ENCODE assay signal across 7 mouse cellular contexts in the genomic region with DNA sequence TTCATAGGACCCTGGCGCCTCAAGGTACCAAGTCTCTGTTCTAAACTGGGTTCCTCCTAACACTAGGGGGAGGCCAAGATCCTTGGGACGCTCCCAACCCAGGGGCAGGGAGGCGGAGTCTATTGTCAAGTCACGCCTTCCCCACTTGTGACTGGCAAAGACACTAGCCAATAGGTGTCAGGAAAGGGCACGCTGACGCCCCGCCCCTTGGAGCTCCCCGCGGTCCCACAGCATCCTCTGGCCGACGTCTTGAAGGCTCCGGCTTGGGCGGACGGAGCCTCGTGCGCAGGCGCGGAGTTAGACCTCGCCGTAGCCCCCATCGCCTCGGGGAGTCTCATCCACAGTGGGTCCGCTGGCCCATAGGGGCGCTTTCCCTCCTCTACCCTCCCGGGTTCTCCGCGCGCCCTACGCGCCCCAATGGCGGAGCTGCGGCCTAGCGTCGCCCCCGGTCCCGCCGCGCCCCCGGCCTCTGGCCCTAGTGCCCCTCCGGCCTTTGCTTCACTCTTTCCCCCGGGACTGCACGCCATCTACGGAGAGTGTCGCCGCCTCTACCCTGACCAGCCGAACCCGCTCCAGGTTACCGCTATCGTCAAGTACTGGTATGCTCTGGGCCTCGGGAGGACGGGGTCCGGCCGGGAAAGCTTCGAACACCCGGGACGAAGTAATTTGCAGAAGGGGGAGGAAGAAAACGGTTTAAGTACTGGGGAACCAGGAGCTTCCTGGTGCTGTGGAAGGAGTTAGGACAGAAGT. TPM values are rescaled to one million over a fixed set of nuclear protein-coding genes. Genes with fewer than 3 reads are reported as not detected.
A peak's percentile ranks its signal among the peaks of the same experiment; 100 is the strongest.
DNase-seq lines count a peak whose midpoint lies in the region; ATAC-seq lines count a peak whose summit lies in the region.

A gene (plus strand): TSS at position 211 of the 750 bp plus-strand sequence.

- ATAC-seq in embryonic facial prominence, embryonic 11.5 days (replicated peaks; ENCODE audit: insufficient number of reproducible peaks, low FRiP score, low TSS enrichment, low read depth): peak; percentile 80
- peak; percentile 88 for ATAC-seq in limb, embryonic 11.5 days (ENCODE audit: insufficient number of reproducible peaks, low FRiP score, low TSS enrichment, low read depth)
- peak; percentile 90 for ATAC-seq in midbrain, embryonic 14.5 days (ENCODE audit: low FRiP score, low TSS enrichment)

- peaks cover 2% of the 10 kb centered on the region; the same call in 1 of the 2 replicates for H3K4me1 ChIP-seq in embryonic facial prominence, embryonic 11.5 days (ENCODE audit: control insufficient read depth, insufficient read depth, low read length)
- peaks cover 21% of the 10 kb centered on the region for H3K4me1 ChIP-seq in limb, embryonic 11.5 days (ENCODE audit: control insufficient read depth, insufficient read depth, low read length)
- peaks cover 41% of the 10 kb centered on the region for H3K4me1 ChIP-seq in midbrain, embryonic 14.5 days (ENCODE audit: control insufficient read depth, insufficient read depth, low read length)

- peak within 1 kb of the TSS; percentile 84 for H3K27ac ChIP-seq in embryonic facial prominence, embryonic 11.5 days (replicated peaks; ENCODE audit: low read depth, low read length)
- H3K27ac ChIP-seq in limb, embryonic 11.5 days (replicated peaks; ENCODE audit: low read depth, low read length): peak within 1 kb of the TSS; percentile 81
- H3K27ac ChIP-seq in midbrain, embryonic 14.5 days (replicated peaks; ENCODE audit: low read depth, low read length): peak within 1 kb of the TSS; percentile 80

- peak within 1 kb of the TSS; percentile 76 for H3K4me2 ChIP-seq in embryonic facial prominence, embryonic 11.5 days (ENCODE audit: low read depth, low read length)
- peak within 1 kb of the TSS; percentile 71 for H3K4me2 ChIP-seq in limb, embryonic 11.5 days (ENCODE audit: low read depth, severe bottlenecking)
- H3K4me2 ChIP-seq in midbrain, embryonic 14.5 days (ENCODE audit: low read length): peak within 1 kb of the TSS; percentile 82

- DNase-seq in adrenal gland, postnatal 14 days: peak; percentile 99
- peak; percentile 100 for DNase-seq in embryonic facial prominence, embryonic 11.5 days (ENCODE audit: low spot score)
- DNase-seq in heart, adult 11 months: peak; percentile 100
- DNase-seq in kidney, adult 18-20 months: peak; percentile 99
- peak; percentile 99 for DNase-seq in limb, embryonic 11.5 days (ENCODE audit: low spot score)
- peak; percentile 99 for DNase-seq in midbrain, embryonic 14.5 days
- peak; percentile 96 to 97 for DNase-seq in spleen, adult 18-20 months

- no peaks in the 10 kb centered on the region for H3K27me3 ChIP-seq in embryonic facial prominence, embryonic 11.5 days (ENCODE audit: control insufficient read depth, insufficient read depth, low read length)
- no peaks in the 10 kb centered on the region for H3K27me3 ChIP-seq in limb, embryonic 11.5 days (ENCODE audit: control insufficient read depth, insufficient read depth, low read length)
- H3K27me3 ChIP-seq in midbrain, embryonic 14.5 days (ENCODE audit: control insufficient read depth, insufficient read depth, low read length): no peaks in the 10 kb centered on the region

- H3K9me3 ChIP-seq in embryonic facial prominence, embryonic 11.5 days (replicated peaks; ENCODE audit: control insufficient read depth, low read length): no peaks in the 10 kb centered on the region
- H3K9me3 ChIP-seq in limb, embryonic 11.5 days (ENCODE audit: control insufficient read depth, low read length): no peaks in the 10 kb centered on the region
- H3K9me3 ChIP-seq in midbrain, embryonic 14.5 days (ENCODE audit: control insufficient read depth, low read length): no peaks in the 10 kb centered on the region

- peak within 1 kb of the TSS; percentile 87 for H3K4me3 ChIP-seq in embryonic facial prominence, embryonic 11.5 days (ENCODE audit: low read depth, low read length)
- H3K4me3 ChIP-seq in limb, embryonic 11.5 days (ENCODE audit: low read depth, low read length): peak within 1 kb of the TSS; percentile 84
- H3K4me3 ChIP-seq in midbrain, embryonic 14.5 days (replicated peaks; ENCODE audit: low read depth, low read length): peak within 1 kb of the TSS; percentile 90

- H3K36me3 ChIP-seq in embryonic facial prominence, embryonic 11.5 days (replicated peaks; ENCODE audit: control insufficient read depth, insufficient read depth, low read depth, low read length): no peaks in the 10 kb centered on the region; the same call in 1 of the 2 replicates
- peaks cover 2% of the 10 kb centered on the region; the same call in 1 of the 2 replicates for H3K36me3 ChIP-seq in limb, embryonic 11.5 days (ENCODE audit: control insufficient read depth, insufficient read depth, low read length)
- H3K36me3 ChIP-seq in midbrain, embryonic 14.5 days (ENCODE audit: control insufficient read depth, insufficient read depth, low read length): peaks cover 7% of the 10 kb centered on the region

- peak within 1 kb of the TSS; percentile 88 for H3K9ac ChIP-seq in embryonic facial prominence, embryonic 11.5 days (replicated peaks; ENCODE audit: low read length)
- peak within 1 kb of the TSS; percentile 83 for H3K9ac ChIP-seq in limb, embryonic 11.5 days (ENCODE audit: low read length)
- H3K9ac ChIP-seq in midbrain, embryonic 14.5 days (replicated peaks; ENCODE audit: low read length): peak within 1 kb of the TSS; percentile 94

- WGBS in embryonic facial prominence, embryonic 11.5 days: under 1% methylated on average over 49 of the region's 57 CpGs
- under 1% methylated on average over 57 of the region's 57 CpGs for WGBS in limb, embryonic 11.5 days
- under 1% methylated on average over 57 of the region's 57 CpGs for WGBS in midbrain, embryonic 14.5 days

RNA-seq across cellular contexts. Expression of the gene that starts here (rescaled TPM):
- 19.0 and 23.6 TPM in 2 replicates for total RNA-seq in adrenal gland, postnatal 14 days (2021)
- 32.7 and 36.3 TPM in 2 replicates for polyA plus RNA-seq in embryonic facial prominence, embryonic 11.5 days (2014; fragmentation: Nextera tagmentation; extraction: Ambion mirVana)
- 45.3 and 46.8 TPM in 2 replicates for polyA plus RNA-seq in limb, embryonic 11.5 days (2014; fragmentation: Nextera tagmentation; extraction: Ambion mirVana)
- polyA plus RNA-seq in midbrain, embryonic 14.5 days (2014; fragmentation: Nextera tagmentation; extraction: Ambion mirVana): 22.0 and 29.1 TPM in 2 replicates

Comparison
In these comparisons a context has a peak if more than half of its experiments do, and no peak if none do; other contexts are left out.
1. Peak in every context shown above with its lines: DNase-seq, ATAC-seq, H3K4me3 ChIP-seq and H3K27ac ChIP-seq.